Mouse (Mus musculus): ENCODE data around the gene Ctu2. TPM values are rescaled to one million over a fixed set of nuclear protein-coding genes. Genes with fewer than 3 reads are reported as not detected.

The Ctu2 gene
- polyA plus RNA-seq, 1 experiment from 2014 or later: 68.1 TPM

DNA sequence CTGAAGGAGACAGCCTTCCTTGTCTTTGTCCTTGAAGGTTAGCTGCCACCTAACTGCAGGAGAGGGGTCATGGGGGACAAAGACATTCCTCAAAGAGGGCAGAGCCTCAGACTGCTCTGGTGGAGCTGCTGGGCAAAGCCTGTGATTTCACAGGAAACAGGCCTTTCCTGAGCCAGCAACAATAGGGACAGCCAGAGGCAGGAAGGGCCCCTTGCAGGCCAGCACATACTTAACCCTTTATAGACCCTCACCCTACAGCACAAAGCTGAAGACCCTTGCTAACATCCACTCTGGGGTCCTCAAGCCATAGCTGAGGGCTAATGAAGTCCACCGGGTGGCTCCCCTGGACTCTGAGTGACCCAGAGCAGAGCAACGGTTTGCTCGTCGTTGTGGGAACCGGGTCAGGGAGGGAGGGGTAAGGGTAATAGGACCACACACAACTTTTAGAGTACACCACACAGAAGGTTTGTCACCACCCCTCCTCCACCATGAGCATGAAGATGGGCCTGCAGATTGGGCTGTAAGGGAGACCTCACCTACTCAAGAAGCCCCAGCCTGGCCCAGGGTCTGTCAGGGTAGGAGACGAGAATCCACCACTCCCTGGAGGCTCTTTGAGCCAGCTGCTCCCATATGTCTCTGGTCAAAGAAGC lies 41.7 kb downstream of the Ctu2 start:
- Histone ChIP-seq H3K27ac (peak overlapping the region; percentile 46), H3K4me2 (replicated peaks) (no peak overlapping the region)

DNA sequence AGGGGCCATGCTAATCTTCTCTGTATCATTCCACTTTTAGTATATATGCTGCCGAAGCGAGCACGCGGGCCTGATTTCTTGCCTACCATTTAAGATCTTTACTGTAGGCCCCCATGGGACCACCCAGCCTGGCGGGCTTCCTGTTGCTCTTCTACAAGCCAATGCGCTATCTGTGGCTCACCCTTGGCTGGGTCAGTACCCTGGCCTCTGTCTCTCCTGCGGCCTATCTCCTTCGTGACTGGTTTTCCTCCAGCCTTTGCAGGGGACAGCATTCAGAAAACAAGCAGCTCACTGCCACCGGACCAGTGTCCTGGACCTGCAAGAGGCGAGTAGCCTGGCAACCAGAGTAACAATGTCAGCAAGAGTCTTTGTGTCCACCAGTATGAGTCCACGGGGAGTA lies 44.7 kb downstream of the Ctu2 start:
- H3K4me1 ChIP-seq: peaks cover 54% of the 10 kb centered on the region

More for the DNA sequence above, 41.7 kb downstream of the Ctu2 start:
- no peak for ATAC-seq (ENCODE audit: low FRiP score)
- Histone ChIP-seq H3K4me3 (no peak overlapping the region), H3K4me1 (peaks cover 25% of the 10 kb centered on the region), H3K27me3 (no peaks in the 10 kb centered on the region), H3K36me3 (no peaks in the 10 kb centered on the region), H3K9me3 (replicated peaks) (no peaks in the 10 kb centered on the region), H3K9ac (no peak overlapping the region)
- 25% methylated on average over 6 of the region's 6 CpGs for WGBS

DNA sequence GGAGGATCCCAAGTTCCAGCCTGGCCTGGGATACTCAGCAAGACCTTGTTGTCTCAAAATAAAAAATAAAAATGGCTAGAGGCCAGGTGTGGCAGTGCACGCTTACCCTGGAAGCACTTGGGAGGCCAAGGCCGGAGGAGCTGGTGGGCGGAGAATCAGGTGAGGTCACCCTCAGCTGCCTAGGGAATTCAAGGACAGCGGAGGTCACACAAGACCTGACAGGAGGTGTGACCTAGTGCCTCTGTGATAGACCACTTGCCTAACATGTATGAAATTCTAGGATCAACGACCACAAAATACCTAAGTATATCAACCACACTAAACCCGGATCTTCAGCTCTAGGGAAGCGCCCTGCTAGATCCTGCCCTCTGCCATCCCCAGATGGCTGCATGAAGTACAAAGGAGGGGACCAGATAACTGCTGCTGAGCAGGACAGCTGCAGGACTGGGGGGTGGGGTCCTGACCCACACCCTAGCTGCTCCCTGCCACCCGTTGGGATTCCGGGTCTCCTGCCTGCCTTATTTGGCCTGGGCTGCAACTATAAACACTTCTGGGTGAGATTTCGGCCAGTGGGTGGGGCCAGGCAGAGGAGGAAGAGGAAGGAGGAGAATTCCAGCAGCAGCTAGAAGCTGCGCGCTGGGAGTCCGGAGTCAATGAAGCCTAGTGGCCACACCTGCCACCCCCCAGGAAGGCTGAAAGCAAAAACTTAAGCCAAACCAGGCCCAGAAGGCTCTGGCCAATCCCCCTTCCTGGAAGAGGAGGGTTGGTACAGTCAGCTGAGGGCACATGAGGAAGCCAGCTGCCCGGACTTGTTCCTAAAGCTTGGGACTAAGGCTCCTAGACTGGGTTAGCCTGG lies 47.1 kb downstream of the Ctu2 start:
- peak; percentile 23; the same call in 1 of the 2 replicates for ATAC-seq (ENCODE audit: low FRiP score)
- Histone ChIP-seq H3K36me3 (no peaks in the 10 kb centered on the region), H3K9me3 (replicated peaks) (no peaks in the 10 kb centered on the region; the same call in 1 of the 2 replicates), H3K9ac (no peak overlapping the region), H3K4me2 (replicated peaks) (peak overlapping the region; percentile 24; the same call in 1 of the 2 replicates), H3K27ac (peak overlapping the region; percentile 77), H3K4me1 (peaks cover 48% of the 10 kb centered on the region), H3K27me3 (no peaks in the 10 kb centered on the region), H3K4me3 (no peak overlapping the region)
- 53% methylated on average over 14 of the region's 14 CpGs for WGBS

More for the DNA sequence above, 44.7 kb downstream of the Ctu2 start:
- Histone ChIP-seq H3K4me3 (no peak overlapping the region), H3K4me2 (replicated peaks) (no peak overlapping the region), H3K9me3 (replicated peaks) (no peaks in the 10 kb centered on the region), H3K27me3 (no peaks in the 10 kb centered on the region), H3K36me3 (no peaks in the 10 kb centered on the region), H3K9ac (no peak overlapping the region), H3K27ac (no peak overlapping the region)
- WGBS: 65% methylated on average over 11 of the region's 11 CpGs
- ATAC-seq (ENCODE audit: low FRiP score): no peak

DNA sequence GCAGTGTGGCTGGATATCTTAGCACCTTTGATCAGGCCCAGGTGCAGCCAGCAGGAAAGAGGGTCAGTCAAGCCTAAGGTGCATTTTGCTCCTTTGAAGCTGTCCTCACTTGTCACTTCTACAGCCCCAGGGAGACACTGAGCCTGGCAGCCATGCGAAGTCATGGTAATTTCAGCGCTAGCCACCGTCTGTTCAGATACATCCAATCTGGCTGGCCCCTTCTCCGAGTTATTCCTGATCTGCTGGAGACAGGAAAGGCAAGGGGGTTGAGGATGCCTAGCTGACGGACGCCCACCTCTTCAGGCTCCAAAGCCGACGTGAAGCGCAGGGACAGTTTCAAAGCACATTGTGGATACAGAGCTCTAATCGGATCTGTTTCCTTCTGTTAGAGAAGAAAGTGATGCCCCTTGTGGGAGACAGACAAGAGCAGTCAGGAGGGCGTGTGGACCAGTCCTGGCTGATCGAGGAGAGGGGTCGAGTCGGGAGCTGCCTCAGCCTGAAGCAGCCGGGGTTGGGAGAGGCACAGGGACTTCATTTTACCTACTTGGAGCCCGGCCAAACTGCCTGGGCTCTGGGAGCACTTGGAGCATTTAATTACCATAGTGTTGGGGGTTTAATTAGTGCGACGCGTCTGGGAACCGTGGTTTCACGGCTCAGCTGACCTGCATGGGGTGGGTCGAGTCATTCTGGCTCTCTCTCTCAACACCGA lies 47.9 kb downstream of the Ctu2 start:
- Histone ChIP-seq H3K4me2 (replicated peaks) (peak overlapping the region; percentile 24), H3K9me3 (replicated peaks) (no peaks in the 10 kb centered on the region; the same call in 1 of the 2 replicates), H3K9ac (no peak overlapping the region), H3K4me3 (no peak overlapping the region), H3K4me1 (peaks cover 40% of the 10 kb centered on the region), H3K36me3 (no peaks in the 10 kb centered on the region), H3K27ac (peak overlapping the region; percentile 77), H3K27me3 (no peaks in the 10 kb centered on the region)
- ATAC-seq (ENCODE audit: low FRiP score): peak; percentile 75
- 18% methylated on average over 23 of the region's 23 CpGs for WGBS

DNA sequence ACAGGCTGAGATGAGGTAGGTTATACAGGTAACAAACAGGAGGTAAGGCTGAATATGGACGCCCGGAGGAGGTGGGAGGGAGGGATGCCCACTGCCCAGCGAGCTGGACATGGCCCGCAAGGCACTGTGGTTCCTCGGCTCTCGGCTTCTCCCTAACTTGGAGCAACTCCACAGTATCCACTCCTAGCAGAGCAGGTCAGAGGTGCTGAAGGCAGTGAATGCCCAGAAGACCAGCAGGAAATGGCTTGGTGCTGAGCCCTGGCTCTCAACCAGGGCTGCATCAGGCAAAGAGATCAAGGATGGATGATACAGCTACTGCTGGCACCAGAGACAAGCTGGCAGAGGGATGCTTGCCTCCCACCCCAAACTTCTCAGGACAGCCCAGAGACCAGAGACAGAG lies 48.6 kb downstream of the Ctu2 start:
- H3K27me3 ChIP-seq: no peaks in the 10 kb centered on the region
- no peak for ATAC-seq (ENCODE audit: low FRiP score)
- WGBS: 87% methylated on average over 6 of the region's 6 CpGs
- H3K9me3 ChIP-seq (replicated peaks): no peaks in the 10 kb centered on the region; the same call in 1 of the 2 replicates
- no peaks in the 10 kb centered on the region for H3K36me3 ChIP-seq
- peak overlapping the region; percentile 1; the same call in 1 of the 2 replicates for H3K27ac ChIP-seq
- H3K4me1 ChIP-seq: peaks cover 40% of the 10 kb centered on the region
- H3K4me2 ChIP-seq (replicated peaks): no peak overlapping the region
- H3K9ac ChIP-seq: no peak overlapping the region
- no peak overlapping the region for H3K4me3 ChIP-seq

DNA sequence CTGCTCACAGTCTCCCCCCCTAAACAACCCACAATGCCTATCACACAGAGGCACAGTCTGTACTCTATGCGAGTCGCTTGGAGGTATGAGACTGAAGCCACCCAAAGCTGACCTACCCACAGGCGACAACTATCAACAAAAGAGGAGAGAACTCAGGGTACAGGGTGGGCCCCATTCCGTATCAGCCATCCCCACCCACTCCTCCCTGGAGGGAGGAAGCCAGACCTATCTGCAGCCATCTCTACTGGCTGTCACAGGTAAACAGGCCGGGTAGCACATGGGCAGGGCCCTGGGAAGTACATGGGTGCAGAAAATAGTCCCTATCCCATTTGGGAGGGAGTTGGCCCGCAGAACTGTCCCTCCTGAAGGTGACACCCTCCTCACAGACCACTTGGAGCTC lies 49.1 kb downstream of the Ctu2 start:
- Histone ChIP-seq H3K27me3 (no peaks in the 10 kb centered on the region), H3K4me1 (peaks cover 40% of the 10 kb centered on the region), H3K4me3 (no peak overlapping the region), H3K36me3 (no peaks in the 10 kb centered on the region), H3K4me2 (replicated peaks) (no peak overlapping the region), H3K27ac (no peak overlapping the region), H3K9me3 (replicated peaks) (no peaks in the 10 kb centered on the region; the same call in 1 of the 2 replicates), H3K9ac (no peak overlapping the region)
- ATAC-seq (ENCODE audit: low FRiP score): no peak
- 76% methylated on average over 6 of the region's 6 CpGs for WGBS

DNA sequence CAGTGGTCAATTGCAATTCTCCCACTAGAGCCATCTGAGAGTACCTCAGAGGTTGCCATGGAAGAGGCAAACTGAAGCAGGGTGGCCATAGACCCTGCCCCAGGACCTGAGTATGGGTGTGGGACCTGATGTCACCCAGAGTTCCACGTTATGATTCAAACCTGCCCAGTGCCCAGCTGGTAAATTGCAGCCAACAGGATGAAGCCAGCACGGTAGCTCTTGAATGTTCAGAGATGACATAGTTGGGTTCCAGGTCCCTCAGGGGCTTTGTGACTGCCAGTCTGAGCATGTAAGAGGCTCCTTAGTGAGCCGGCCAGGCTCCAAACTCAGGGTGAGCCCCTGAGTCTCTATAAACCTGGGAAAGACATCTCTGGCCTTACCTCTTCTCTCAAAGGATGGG lies 50.1 kb downstream of the Ctu2 start:
- no peaks in the 10 kb centered on the region for H3K36me3 ChIP-seq
- H3K9me3 ChIP-seq (replicated peaks): no peaks in the 10 kb centered on the region; the same call in 1 of the 2 replicates
- no peak overlapping the region for H3K27ac ChIP-seq
- 74% methylated on average over 3 of the region's 3 CpGs for WGBS
- no peak overlapping the region for H3K4me3 ChIP-seq
- peaks cover 35% of the 10 kb centered on the region for H3K4me1 ChIP-seq
- ATAC-seq (ENCODE audit: low FRiP score): no peak
- no peak overlapping the region for H3K9ac ChIP-seq
- no peak overlapping the region for H3K4me2 ChIP-seq (replicated peaks)
- H3K27me3 ChIP-seq: no peaks in the 10 kb centered on the region

DNA sequence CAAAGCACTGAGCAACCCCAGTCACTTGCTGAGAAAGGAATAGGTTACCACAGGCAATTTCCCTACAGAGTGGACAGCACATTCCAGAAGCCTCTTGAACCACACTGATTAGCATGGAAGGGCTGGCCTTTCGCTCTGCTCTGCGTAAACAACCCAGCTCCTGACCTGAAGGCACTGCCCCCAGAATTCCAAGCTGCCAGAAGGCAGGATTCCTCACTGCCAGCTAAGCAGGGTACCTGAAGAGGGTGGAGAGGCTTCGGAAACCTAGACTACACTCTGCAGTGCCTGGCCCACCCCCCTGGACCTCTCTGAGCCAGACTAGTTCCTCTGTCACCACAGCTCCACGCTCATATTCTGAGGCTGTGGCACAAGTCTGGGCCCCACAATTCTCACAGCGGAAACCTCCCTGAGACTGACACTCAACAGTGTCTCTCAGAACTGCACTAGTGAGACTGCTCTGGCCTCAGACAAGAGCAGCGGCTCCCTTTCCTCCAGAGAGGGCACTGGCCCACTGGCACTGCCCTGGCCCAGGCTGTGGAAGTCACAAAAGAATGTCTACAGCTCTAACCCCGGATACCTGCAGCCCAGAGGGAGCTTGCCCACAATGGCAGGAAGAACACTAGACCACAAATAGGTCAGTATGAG lies 50.7 kb downstream of the Ctu2 start:
- WGBS: 69% methylated on average over 7 of the region's 7 CpGs
- peaks cover 35% of the 10 kb centered on the region for H3K4me1 ChIP-seq

DNA sequence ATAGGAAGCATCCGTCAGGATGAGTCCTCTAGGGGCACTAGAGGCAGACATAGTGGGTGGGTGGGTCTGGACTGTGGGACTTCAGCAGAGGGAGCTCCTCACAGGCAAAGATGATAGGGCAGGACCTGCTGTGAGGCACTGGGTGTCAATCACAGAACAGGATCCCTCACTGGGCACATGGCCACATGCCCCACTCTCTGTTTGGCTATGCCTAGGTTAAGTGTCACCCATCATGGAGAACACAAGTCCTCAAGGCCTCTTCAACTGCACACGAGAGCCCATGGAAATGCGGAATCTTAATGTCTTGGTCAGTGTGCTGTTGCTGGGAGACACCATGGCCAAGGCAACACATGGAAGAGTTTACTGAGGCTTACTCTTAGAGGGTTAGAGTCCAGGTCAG lies 52.0 kb downstream of the Ctu2 start:
- Histone ChIP-seq H3K9me3 (replicated peaks) (no peaks in the 10 kb centered on the region; the same call in 1 of the 2 replicates), H3K4me3 (no peak overlapping the region), H3K4me2 (replicated peaks) (no peak overlapping the region), H3K4me1 (peaks cover 30% of the 10 kb centered on the region), H3K9ac (no peak overlapping the region), H3K27ac (no peak overlapping the region), H3K36me3 (no peaks in the 10 kb centered on the region), H3K27me3 (no peaks in the 10 kb centered on the region)
- WGBS: 92% methylated on average over 3 of the region's 3 CpGs
- no peak for ATAC-seq (ENCODE audit: low FRiP score)

More for the DNA sequence above, 50.7 kb downstream of the Ctu2 start:
- Histone ChIP-seq H3K4me2 (replicated peaks) (no peak overlapping the region), H3K27me3 (no peaks in the 10 kb centered on the region), H3K9ac (no peak overlapping the region), H3K9me3 (replicated peaks) (no peaks in the 10 kb centered on the region; the same call in 1 of the 2 replicates), H3K27ac (no peak overlapping the region), H3K36me3 (no peaks in the 10 kb centered on the region), H3K4me3 (no peak overlapping the region)
- ATAC-seq (ENCODE audit: low FRiP score): no peak

DNA sequence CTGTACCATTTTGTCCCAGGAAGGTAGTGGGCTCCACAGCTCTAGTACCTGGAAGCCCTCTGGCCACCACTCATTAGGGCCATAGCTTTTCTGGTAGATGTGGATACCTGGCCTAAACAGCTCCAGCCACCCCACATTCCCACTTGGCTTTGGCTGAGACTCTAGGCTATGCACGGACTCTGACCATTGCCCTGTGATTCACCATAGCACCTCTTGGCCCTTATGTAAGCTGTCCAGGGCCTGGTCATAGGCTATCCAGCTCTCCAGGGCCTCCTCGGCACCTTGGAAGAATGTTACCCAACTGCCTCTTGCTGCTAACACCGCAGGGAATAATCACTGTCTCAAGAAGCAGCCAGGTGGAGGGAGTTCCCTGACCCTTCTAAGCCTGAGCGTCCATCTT lies 53.2 kb downstream of the Ctu2 start:
- Histone ChIP-seq H3K9me3 (replicated peaks) (no peaks in the 10 kb centered on the region; the same call in 1 of the 2 replicates), H3K9ac (no peak overlapping the region), H3K27ac (no peak overlapping the region), H3K4me3 (no peak overlapping the region), H3K27me3 (no peaks in the 10 kb centered on the region), H3K36me3 (no peaks in the 10 kb centered on the region), H3K4me2 (replicated peaks) (no peak overlapping the region), H3K4me1 (peaks cover 18% of the 10 kb centered on the region)
- no peak for ATAC-seq (ENCODE audit: low FRiP score)
- WGBS: 92% methylated on average over 4 of the region's 4 CpGs

DNA sequence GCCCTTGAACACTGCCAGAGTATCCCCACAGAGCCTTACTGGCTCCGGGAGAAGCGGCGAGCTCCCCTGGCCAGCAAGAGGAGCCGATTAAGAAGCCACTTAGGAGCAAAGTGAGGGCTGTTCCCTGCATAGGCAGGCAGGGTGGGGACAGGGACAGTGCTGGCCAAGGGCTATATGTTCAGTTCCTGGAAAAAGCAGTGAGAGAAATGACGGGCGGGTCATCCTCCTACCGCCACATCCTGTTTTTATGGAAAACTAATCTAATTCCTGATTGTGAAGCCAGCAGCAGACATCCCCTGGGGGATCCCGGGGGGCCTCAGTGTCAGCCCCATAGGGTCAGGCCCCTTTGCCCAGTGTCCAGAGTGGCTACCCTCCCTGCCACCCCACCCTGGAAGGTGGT lies 55.4 kb downstream of the Ctu2 start:
- Histone ChIP-seq H3K9me3 (replicated peaks) (no peaks in the 10 kb centered on the region; the same call in 1 of the 2 replicates), H3K4me1 (no peaks in the 10 kb centered on the region), H3K9ac (no peak overlapping the region), H3K4me3 (no peak overlapping the region), H3K27me3 (no peaks in the 10 kb centered on the region), H3K36me3 (no peaks in the 10 kb centered on the region), H3K27ac (no peak overlapping the region), H3K4me2 (replicated peaks) (no peak overlapping the region)
- WGBS: 86% methylated on average over 8 of the region's 8 CpGs
- ATAC-seq (ENCODE audit: low FRiP score): no peak

Measured in hindbrain, embryonic 12.5 days (tissue).